Mouse (Mus musculus): ENCODE results near the gene Macc1. TPM values are rescaled to one million over a fixed set of nuclear protein-coding genes. Genes with fewer than 3 reads are reported as not detected.

The Macc1 gene
- polyA plus RNA-seq, 2 experiments, result 0.01 TPM; not detected in 1

- Histone ChIP-seq H3K36me3 (replicated peaks; ENCODE audit: control insufficient read depth, insufficient read depth, low read depth) (no peaks in the 10 kb centered on the region), H3K4me3 (ENCODE audit: insufficient read depth in 1 of 2, low read depth in 2 of 2, low read length in 2 of 2) (no peak overlapping the region), H3K9ac (replicated peaks) (no peak overlapping the region), H3K27ac (no peak overlapping the region), H3K27me3 (ENCODE audit: control insufficient read depth, insufficient read depth, low read length) (no peaks in the 10 kb centered on the region), H3K4me2 (ENCODE audit: low read depth) (no peak overlapping the region), H3K9me3 (ENCODE audit: control insufficient read depth, low read length) (no peaks in the 10 kb centered on the region), H3K4me1 (replicated peaks; ENCODE audit: control insufficient read depth in 2 of 2, insufficient read depth in 2 of 2, low read length in 1 of 2) (no peaks in the 10 kb centered on the region)
- DNase-seq (ENCODE audit: low read depth in 3 of 3, low spot score in 3 of 3), result no peak
- TF ChIP-seq EP300 (IDR thresholded peaks at IDR 0.05; ENCODE audit: low read depth) (no peak), CTCF (IDR thresholded peaks at IDR 0.05; ENCODE audit: low read depth) (no peak)
- no peak for ATAC-seq (ENCODE audit: insufficient read depth)
Observed at GRCm38 (mm10) chr12:119376879-119377278, 62.8 kb downstream of the Macc1 start.

- ATAC-seq (ENCODE audit: insufficient read depth) (no peak), DNase-seq (ENCODE audit: low read depth in 3 of 3, low spot score in 3 of 3) (no peak)
- H3K9me3 ChIP-seq (ENCODE audit: control insufficient read depth, low read length), result no peaks in the 10 kb centered on the region
- no peak overlapping the region for H3K27ac ChIP-seq
- TF ChIP-seq CTCF (IDR thresholded peaks at IDR 0.05; ENCODE audit: low read depth), result no peak
- TF ChIP-seq EP300 (IDR thresholded peaks at IDR 0.05; ENCODE audit: low read depth), result no peak
- H3K36me3 ChIP-seq (replicated peaks; ENCODE audit: control insufficient read depth, insufficient read depth, low read depth), result no peaks in the 10 kb centered on the region
- H3K9ac ChIP-seq (replicated peaks), result no peak overlapping the region
- H3K4me1 ChIP-seq (replicated peaks; ENCODE audit: control insufficient read depth in 2 of 2, insufficient read depth in 2 of 2, low read length in 1 of 2), result no peaks in the 10 kb centered on the region
- WGBS (ENCODE audit: insufficient replicate concordance), result 46% methylated on average over 1 of the region's 1 CpGs
- H3K27me3 ChIP-seq (ENCODE audit: control insufficient read depth, insufficient read depth, low read length), result no peaks in the 10 kb centered on the region
- no peak overlapping the region for H3K4me3 ChIP-seq (ENCODE audit: insufficient read depth in 1 of 2, low read depth in 2 of 2, low read length in 2 of 2)
- no peak overlapping the region for H3K4me2 ChIP-seq (ENCODE audit: low read depth)
Observed at GRCm38 (mm10) chr12:119381839-119382238, 67.8 kb downstream of the Macc1 start.

GRCm38 (mm10) chr12:119386243-119386642, 72.2 kb downstream of the Macc1 start:
- TF ChIP-seq EP300 (IDR thresholded peaks at IDR 0.05; ENCODE audit: low read depth) (no peak), CTCF (IDR thresholded peaks at IDR 0.05; ENCODE audit: low read depth) (no peak)
- ATAC-seq (ENCODE audit: insufficient read depth), result no peak

DNA sequence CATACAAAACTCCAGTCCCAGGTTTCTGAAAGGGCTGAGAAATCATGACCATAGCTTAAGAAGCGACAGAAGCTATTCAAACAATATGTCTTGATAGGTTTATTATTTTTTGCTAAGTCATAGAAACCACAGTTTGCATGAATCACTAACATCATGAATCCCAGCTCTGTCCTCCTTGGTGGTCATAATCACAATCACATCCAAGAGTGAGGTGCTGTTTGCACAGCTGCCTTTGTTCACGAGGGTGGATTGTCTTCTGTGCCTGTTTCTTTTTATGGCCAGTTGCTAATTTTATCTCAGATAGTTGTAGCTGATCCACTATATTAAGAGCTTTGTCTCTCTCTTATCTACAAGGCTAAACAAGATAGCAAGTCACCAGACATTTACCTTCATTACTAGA, 72.6 kb downstream of the Macc1 start:
- no peaks in the 10 kb centered on the region for H3K36me3 ChIP-seq (replicated peaks; ENCODE audit: control insufficient read depth, insufficient read depth, low read depth)
- no peak for ATAC-seq (ENCODE audit: insufficient read depth)
- no peak for DNase-seq (ENCODE audit: low read depth in 3 of 3, low spot score in 3 of 3)
- H3K27me3 ChIP-seq (ENCODE audit: control insufficient read depth, insufficient read depth, low read length), result no peaks in the 10 kb centered on the region
- WGBS (ENCODE audit: insufficient replicate concordance), result 44% methylated on average over 2 of the region's 2 CpGs
- H3K4me3 ChIP-seq (ENCODE audit: insufficient read depth in 1 of 2, low read depth in 2 of 2, low read length in 2 of 2), result no peak overlapping the region
- H3K4me1 ChIP-seq (replicated peaks; ENCODE audit: control insufficient read depth in 2 of 2, insufficient read depth in 2 of 2, low read length in 1 of 2), result no peaks in the 10 kb centered on the region
- no peak overlapping the region for H3K27ac ChIP-seq
- TF ChIP-seq EP300 (IDR thresholded peaks at IDR 0.05; ENCODE audit: low read depth) (no peak), CTCF (IDR thresholded peaks at IDR 0.05; ENCODE audit: low read depth) (no peak)
- H3K4me2 ChIP-seq (ENCODE audit: low read depth), result no peak overlapping the region
- no peak overlapping the region for H3K9ac ChIP-seq (replicated peaks)
- no peaks in the 10 kb centered on the region for H3K9me3 ChIP-seq (ENCODE audit: control insufficient read depth, low read length)

More at GRCm38 (mm10) chr12:119386243-119386642, 72.2 kb downstream of the Macc1 start:
- H3K27me3 ChIP-seq (ENCODE audit: control insufficient read depth, insufficient read depth, low read length), result no peaks in the 10 kb centered on the region
- H3K27ac ChIP-seq, result no peak overlapping the region
- no peak overlapping the region for H3K9ac ChIP-seq (replicated peaks)
- H3K4me2 ChIP-seq (ENCODE audit: low read depth), result no peak overlapping the region
- H3K36me3 ChIP-seq (replicated peaks; ENCODE audit: control insufficient read depth, insufficient read depth, low read depth), result no peaks in the 10 kb centered on the region
- no peaks in the 10 kb centered on the region for H3K4me1 ChIP-seq (replicated peaks; ENCODE audit: control insufficient read depth in 2 of 2, insufficient read depth in 2 of 2, low read length in 1 of 2)
- H3K9me3 ChIP-seq (ENCODE audit: control insufficient read depth, low read length), result no peaks in the 10 kb centered on the region
- DNase-seq (ENCODE audit: low read depth in 3 of 3, low spot score in 3 of 3), result no peak
- no peak overlapping the region for H3K4me3 ChIP-seq (ENCODE audit: insufficient read depth in 1 of 2, low read depth in 2 of 2, low read length in 2 of 2)

DNA sequence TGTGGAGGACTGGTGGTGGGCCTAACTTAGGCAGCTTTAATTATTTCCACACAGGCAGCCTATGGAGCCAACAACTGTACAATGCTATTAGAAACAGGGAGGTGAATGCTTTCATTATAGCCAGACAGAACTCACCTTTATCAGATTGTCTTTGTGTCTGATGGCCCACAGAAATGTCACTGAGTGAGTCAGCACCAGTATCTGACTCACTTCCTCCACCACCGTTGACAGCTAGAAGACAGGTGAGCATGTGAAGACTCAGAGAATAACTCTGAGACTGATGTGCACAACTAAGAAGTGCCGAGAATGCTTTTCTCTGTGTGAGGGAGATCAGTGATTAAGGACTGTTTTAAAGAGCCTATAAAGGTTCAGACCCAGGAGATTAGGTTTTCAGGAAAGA, 73.9 kb downstream of the Macc1 start:
- TF ChIP-seq EP300 (IDR thresholded peaks at IDR 0.05; ENCODE audit: low read depth), result no peak
- no peak for TF ChIP-seq CTCF (IDR thresholded peaks at IDR 0.05; ENCODE audit: low read depth)
- ATAC-seq (ENCODE audit: insufficient read depth), result no peak
- H3K4me1 ChIP-seq (replicated peaks; ENCODE audit: control insufficient read depth in 2 of 2, insufficient read depth in 2 of 2, low read length in 1 of 2), result no peaks in the 10 kb centered on the region
- no peak overlapping the region for H3K9ac ChIP-seq (replicated peaks)
- DNase-seq (ENCODE audit: low read depth in 3 of 3, low spot score in 3 of 3), result no peak
- H3K27ac ChIP-seq, result no peak overlapping the region
- 48% methylated on average over 2 of the region's 2 CpGs for WGBS (ENCODE audit: insufficient replicate concordance)
- H3K27me3 ChIP-seq (ENCODE audit: control insufficient read depth, insufficient read depth, low read length), result no peaks in the 10 kb centered on the region
- no peaks in the 10 kb centered on the region for H3K9me3 ChIP-seq (ENCODE audit: control insufficient read depth, low read length)
- H3K4me3 ChIP-seq (ENCODE audit: insufficient read depth in 1 of 2, low read depth in 2 of 2, low read length in 2 of 2), result no peak overlapping the region
- no peaks in the 10 kb centered on the region for H3K36me3 ChIP-seq (replicated peaks; ENCODE audit: control insufficient read depth, insufficient read depth, low read depth)
- no peak overlapping the region for H3K4me2 ChIP-seq (ENCODE audit: low read depth)
